Mouse (Mus musculus) kidney, embryonic 16.5 days (tissue): ENCODE measurements around the gene Gm45808. TPM values are rescaled to one million over a fixed set of nuclear protein-coding genes. Genes with fewer than 3 reads are reported as not detected.
"Not testable (repeated sequence)": the region's sequence is repeated elsewhere in the genome, so short reads cannot be mapped to it uniquely, and the experiment has no call there.

ENCODE experiments used
- ATAC-seq: fragments of 200-750 bp; cut with Nextera tagmentation; 2 replicates; pipeline ENCODE4 v1.8.0; 2017; ENCODE audit warnings: moderate TSS enrichment; ENCODE audit not compliant: low FRiP score, low TSS enrichment
- H3K27ac ChIP-seq: fragments of 300-500 bp; sonication (generic); 2 replicates; pipeline ENCODE4 v1.5.1; 2014; ENCODE audit warnings: low read length
- H3K27me3 ChIP-seq: fragments of 300-500 bp; sonication (generic); 2 replicates; pipeline ENCODE4 v1.6.1; 2014; ENCODE audit warnings: low read length, control low read depth, mixed read lengths; ENCODE audit not compliant: insufficient read depth
- H3K36me3 ChIP-seq: fragments of 300-500 bp; sonication (generic); 2 replicates; pipeline ENCODE4 v1.6.1; 2014; ENCODE audit warnings: low read length, control low read depth, mixed read lengths; ENCODE audit not compliant: insufficient read depth
- H3K4me1 ChIP-seq: fragments of 300-500 bp; sonication (generic); 2 replicates; pipeline ENCODE4 v1.6.1; 2014; ENCODE audit warnings: low read length, control low read depth, mixed read lengths; ENCODE audit not compliant: insufficient read depth
- H3K4me2 ChIP-seq: fragments of 300-500 bp; sonication (generic); replicated peaks from 2 replicates; pipeline ENCODE4 v1.6.1; 2014; ENCODE audit warnings: low read depth, low read length
- H3K4me3 ChIP-seq: fragments of 300-500 bp; sonication (generic); 2 replicates; pipeline ENCODE4 v1.5.1; 2014; ENCODE audit warnings: mild to moderate bottlenecking, low read length
- H3K9ac ChIP-seq: fragments of 300-500 bp; sonication (generic); replicated peaks from 2 replicates; pipeline ENCODE4 v1.6.1; 2014; ENCODE audit warnings: low read length
- H3K9me3 ChIP-seq: fragments of 300-500 bp; sonication (generic); 2 replicates; pipeline ENCODE4 v1.6.1; 2016; ENCODE audit warnings: low read length, control low read depth
- WGBS: fragments of 180-500 bp; shearing (Covaris S2); extraction: QIAGEN DNeasy Blood & Tissue Kit; methylation state at CpG from one replicate; pipeline ENCODE4 v1.1.7; 2014; 5-methylcytosine and 5-hydroxymethylcytosine counted together
- polyA plus RNA-seq: library from polyadenylated mRNA; unstranded; fragments of >200 nt; fragmentation: Nextera tagmentation; extraction: Ambion mirVana; gene quantifications from 2 replicates; pipeline ENCODE4 v1.2.1, GENCODE M21; 2015

The Gm45808 gene
- polyA plus RNA-seq, 1 experiment from 2014 or later: not detected

GRCm38 (mm10) chr7:45522957-45523676 lies 36.5 kb upstream of the Gm45808 start:
- no peaks in the 10 kb centered on the region for H3K9me3 ChIP-seq
- no peaks in the 10 kb centered on the region for H3K27me3 ChIP-seq
- ATAC-seq: no peak
- H3K4me2 ChIP-seq: peak overlapping the region; percentile 22
- peaks cover 35% of the 10 kb centered on the region for H3K4me1 ChIP-seq
- 53% methylated on average over 18 of the region's 18 CpGs for WGBS
- H3K36me3 ChIP-seq: no peaks in the 10 kb centered on the region
- H3K27ac ChIP-seq: peak overlapping the region; percentile 27
- peak overlapping the region; percentile 5 for H3K9ac ChIP-seq
- peak overlapping the region; percentile 3; the same call in 1 of the 2 replicates for H3K4me3 ChIP-seq

DNA sequence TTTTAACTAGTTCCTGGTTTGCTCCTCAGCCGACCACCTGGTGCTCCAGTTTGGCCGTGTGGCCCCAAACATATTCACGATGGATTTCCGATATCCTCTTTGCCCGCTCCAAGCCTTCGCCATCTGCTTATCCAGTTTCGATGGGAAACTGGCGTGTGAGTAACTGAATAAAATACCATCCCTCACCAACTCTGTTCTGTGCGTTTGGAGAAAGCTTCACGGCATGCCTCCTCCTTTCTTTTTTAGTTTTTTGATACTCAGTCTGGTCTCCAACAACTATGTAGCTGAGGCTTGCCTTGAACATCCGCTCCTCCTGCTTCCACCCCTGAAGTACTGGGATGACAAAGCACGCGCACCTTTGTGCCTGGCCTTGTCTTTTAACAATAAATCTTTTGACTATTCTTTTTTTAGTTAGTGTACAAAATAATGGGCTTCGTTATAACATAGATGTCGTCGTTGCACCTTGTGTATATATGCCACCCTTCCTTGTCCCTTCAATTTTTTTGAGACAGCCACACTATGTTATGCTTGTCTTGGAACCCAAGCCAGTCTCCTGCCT lies 35.7 kb upstream of the Gm45808 start:
- H3K4me2 ChIP-seq: peak overlapping the region; percentile 52
- peaks cover 35% of the 10 kb centered on the region for H3K4me1 ChIP-seq
- ATAC-seq: no peak
- WGBS: 55% methylated on average over 16 of the region's 16 CpGs
- H3K9me3 ChIP-seq: no peaks in the 10 kb centered on the region
- H3K36me3 ChIP-seq: no peaks in the 10 kb centered on the region
- H3K27ac ChIP-seq: 0 out of 2 replicates have a peak overlapping the region, but pooled peaks have one; percentile 13
- H3K9ac ChIP-seq: peak overlapping the region; percentile 74; the same call in 1 of the 2 replicates
- H3K27me3 ChIP-seq: no peaks in the 10 kb centered on the region
- peak overlapping the region; percentile 61 for H3K4me3 ChIP-seq

DNA sequence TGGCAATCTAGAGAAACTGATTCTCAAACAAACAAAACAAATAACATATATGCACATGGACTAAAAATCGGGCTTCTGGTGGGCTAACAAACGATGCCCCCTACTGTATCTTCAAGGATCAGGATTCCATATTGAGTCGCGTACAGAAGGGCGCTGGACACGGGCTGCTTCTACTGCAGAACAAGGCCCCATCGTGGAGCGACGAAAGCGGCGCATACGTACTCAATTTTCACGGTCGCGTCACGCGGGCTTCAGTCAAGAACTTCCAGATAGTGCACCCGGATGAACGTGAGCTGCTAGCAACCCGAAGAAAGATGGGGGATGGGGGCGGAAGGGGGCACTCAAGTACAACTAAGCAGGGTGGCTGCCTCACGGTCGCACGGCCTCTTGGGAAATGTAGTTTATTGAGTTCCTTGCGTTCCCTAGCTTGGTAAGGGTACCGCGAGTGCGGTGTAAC lies 35.1 kb upstream of the Gm45808 start:
- peak overlapping the region; percentile 61 for H3K4me3 ChIP-seq
- H3K9me3 ChIP-seq: no peaks in the 10 kb centered on the region
- H3K4me1 ChIP-seq: peaks cover 32% of the 10 kb centered on the region
- no peaks in the 10 kb centered on the region for H3K27me3 ChIP-seq
- ATAC-seq: peak; percentile 61
- peak overlapping the region; percentile 86 for H3K27ac ChIP-seq
- H3K4me2 ChIP-seq: peak overlapping the region; percentile 52
- no peaks in the 10 kb centered on the region for H3K36me3 ChIP-seq
- H3K9ac ChIP-seq: peak overlapping the region; percentile 74
- WGBS: 1% methylated on average over 28 of the region's 28 CpGs

- H3K4me1 ChIP-seq: peaks cover 31% of the 10 kb centered on the region
- H3K4me3 ChIP-seq: no peak overlapping the region
- 88% methylated on average over 7 of the region's 7 CpGs for WGBS
- H3K36me3 ChIP-seq: no peaks in the 10 kb centered on the region
- H3K9ac ChIP-seq: no peak overlapping the region
- no peak for ATAC-seq
- no peak overlapping the region for H3K4me2 ChIP-seq
- H3K27ac ChIP-seq: no peak overlapping the region
- no peaks in the 10 kb centered on the region for H3K27me3 ChIP-seq
- no peaks in the 10 kb centered on the region for H3K9me3 ChIP-seq
These were observed 34.0 kb upstream of the Gm45808 start for GRCm38 (mm10) chr7:45520605-45521004.

- no peak overlapping the region for H3K4me3 ChIP-seq
- no peaks in the 10 kb centered on the region for H3K36me3 ChIP-seq
- no peak overlapping the region for H3K9ac ChIP-seq
- H3K27me3 ChIP-seq: no peaks in the 10 kb centered on the region
- ATAC-seq: no peak
- no peaks in the 10 kb centered on the region for H3K9me3 ChIP-seq
- no peak overlapping the region for H3K4me2 ChIP-seq
- 67% methylated on average over 8 of the region's 8 CpGs for WGBS
- no peak overlapping the region for H3K27ac ChIP-seq
- peaks cover 26% of the 10 kb centered on the region for H3K4me1 ChIP-seq
These were observed 32.9 kb upstream of the Gm45808 start for GRCm38 (mm10) chr7:45519345-45520120.

DNA sequence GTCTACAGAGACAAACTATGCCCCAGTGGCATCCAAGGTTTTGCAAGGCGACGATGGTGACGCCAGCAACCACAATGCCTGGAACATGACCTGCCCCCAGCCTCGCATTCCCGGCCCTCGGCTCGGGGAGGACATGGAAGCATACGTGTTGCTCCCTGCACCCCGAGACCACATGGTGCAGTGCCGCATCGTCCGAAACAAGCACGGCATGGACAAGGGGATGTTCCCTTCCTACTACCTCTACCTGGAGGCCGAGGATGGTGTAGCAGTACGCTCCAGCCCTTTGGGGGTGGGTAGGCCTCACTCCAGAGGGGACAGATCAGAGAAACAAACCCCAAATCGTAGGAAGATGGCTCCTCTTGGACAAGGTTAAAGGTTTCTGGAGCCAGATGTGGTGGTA lies 32.0 kb upstream of the Gm45808 start:
- H3K36me3 ChIP-seq: no peaks in the 10 kb centered on the region
- no peaks in the 10 kb centered on the region for H3K9me3 ChIP-seq
- no peak for ATAC-seq
- H3K4me1 ChIP-seq: peaks cover 21% of the 10 kb centered on the region
- no peak overlapping the region for H3K4me3 ChIP-seq
- H3K4me2 ChIP-seq: no peak overlapping the region
- H3K27me3 ChIP-seq: no peaks in the 10 kb centered on the region
- no peak overlapping the region for H3K9ac ChIP-seq
- H3K27ac ChIP-seq: no peak overlapping the region
- WGBS: 92% methylated on average over 16 of the region's 16 CpGs

DNA sequence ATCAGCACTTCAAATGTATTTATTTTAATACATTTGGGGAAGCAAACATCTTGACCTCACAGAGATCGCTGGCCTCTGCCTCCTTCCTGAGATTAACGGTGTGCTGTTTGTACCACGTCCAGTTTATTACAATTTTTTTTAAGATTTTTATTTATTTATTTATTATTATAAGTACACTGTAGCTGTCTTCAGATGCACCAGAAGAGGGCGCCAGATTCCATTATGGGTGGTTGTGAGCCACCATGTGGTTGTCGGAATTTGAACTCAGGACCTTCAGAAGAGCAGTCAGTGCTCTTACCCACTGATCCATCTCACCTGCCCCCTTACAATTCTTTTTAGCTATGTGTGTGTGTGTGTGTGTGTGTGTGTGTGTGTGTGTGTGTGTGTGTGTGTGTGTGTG lies 30.2 kb upstream of the Gm45808 start:
- not testable (repeated sequence) for H3K9ac ChIP-seq, H3K9me3 ChIP-seq, ATAC-seq, H3K36me3 ChIP-seq, H3K27ac ChIP-seq, H3K27me3 ChIP-seq, H3K4me3 ChIP-seq, H3K4me2 ChIP-seq
- peaks cover 12% of the 10 kb centered on the region for H3K4me1 ChIP-seq
- 67% methylated on average over 5 of the region's 5 CpGs for WGBS

DNA sequence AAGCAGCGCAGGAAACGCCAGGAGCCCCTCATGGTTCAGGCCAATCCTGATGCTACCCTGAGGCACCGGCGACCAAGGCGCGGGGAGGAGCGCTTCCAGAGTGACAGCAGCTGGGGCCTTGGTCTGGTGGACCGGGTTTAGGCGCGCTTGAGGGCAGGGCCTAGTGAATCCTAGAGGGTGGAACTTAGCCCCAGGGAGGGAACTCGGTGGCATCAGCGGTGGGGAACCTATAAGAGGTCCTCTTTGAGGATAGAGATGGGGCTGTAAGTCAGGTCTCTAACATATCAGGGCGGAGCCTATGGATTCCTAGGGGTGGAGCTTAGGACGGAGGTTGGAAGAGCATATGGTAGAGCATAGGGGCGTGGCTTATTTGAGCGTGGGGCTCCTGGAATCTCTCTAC lies 28.8 kb upstream of the Gm45808 start:
- Histone ChIP-seq H3K36me3 (no peaks in the 10 kb centered on the region), H3K9me3 (no peaks in the 10 kb centered on the region), H3K27ac (no peak overlapping the region), H3K4me3 (peak overlapping the region; percentile 6; the same call in 1 of the 2 replicates), H3K9ac (no peak overlapping the region; the same call in 1 of the 2 replicates), H3K4me1 (peaks cover 6% of the 10 kb centered on the region; the same call in 1 of the 2 replicates), H3K4me2 (peak overlapping the region; percentile 36; the same call in 1 of the 2 replicates), H3K27me3 (no peaks in the 10 kb centered on the region)
- 20% methylated on average over 16 of the region's 16 CpGs for WGBS
- ATAC-seq: peak; percentile 37; the same call in 1 of the 2 replicates

GRCm38 (mm10) chr7:45514411-45514810 lies 27.8 kb upstream of the Gm45808 start:
- no peak overlapping the region for H3K4me3 ChIP-seq
- H3K27ac ChIP-seq: no peak overlapping the region
- peaks cover 10% of the 10 kb centered on the region for H3K4me1 ChIP-seq
- no peaks in the 10 kb centered on the region for H3K36me3 ChIP-seq
- no peak for ATAC-seq
- H3K27me3 ChIP-seq: no peaks in the 10 kb centered on the region
- 82% methylated on average over 7 of the region's 7 CpGs for WGBS
- H3K4me2 ChIP-seq: no peak overlapping the region
- no peaks in the 10 kb centered on the region for H3K9me3 ChIP-seq
- no peak overlapping the region for H3K9ac ChIP-seq
